Mouse (Mus musculus) erythroblast, embryonic 14.5 days (primary cell): ENCODE data around the gene Plin1.

ENCODE experiments used
- GATA1 ChIP-seq: IDR thresholded peaks from 2 replicates; pipeline ENCODE4 v1.6.1; 2012; ENCODE audit warnings: low read length, inconsistent platforms, mixed read lengths
- TAL1 ChIP-seq: IDR thresholded peaks from 3 replicates; pipeline ENCODE4 v1.6.1; 2012; ENCODE audit warnings: low read length, inconsistent platforms, mixed read lengths

- TF ChIP-seq GATA1 (no peak), TAL1 (no peak)
These were observed 36.2 kb downstream of the Plin1 start for GRCm38 (mm10) chr7:79696495-79696894.
